Mouse (Mus musculus): ENCODE results near the gene Bco1.

DNA sequence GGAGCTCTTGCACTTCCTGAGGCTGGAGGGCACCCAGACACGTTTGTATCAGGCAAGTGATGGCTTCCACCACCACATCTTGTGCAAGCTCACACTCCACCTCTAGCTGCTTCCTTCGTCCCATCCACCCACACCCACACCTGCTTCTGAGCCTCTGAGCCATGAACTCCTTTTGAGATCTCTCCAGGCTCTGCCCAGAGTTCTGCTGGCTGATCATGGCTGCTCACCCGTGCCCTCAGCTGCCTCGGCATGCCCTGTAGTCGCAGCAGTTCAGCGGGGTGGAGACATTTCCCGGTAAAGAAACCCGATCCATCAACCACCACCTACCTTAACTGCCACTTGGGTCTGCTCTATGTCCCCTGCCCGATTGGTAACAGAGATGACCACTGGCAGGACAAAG lies 44.3 kb upstream of the Bco1 start:
- TF ChIP-seq CTCF (IDR thresholded peaks at IDR 0.05) (no peak), POLR2A (IDR thresholded peaks at IDR 0.05; ENCODE audit: insufficient read depth, low read depth, low read length) (no peak), EP300 (IDR thresholded peaks at IDR 0.05; ENCODE audit: insufficient read depth, low read depth, low read length) (no peak)

Measured in heart, adult 2 months (tissue).